Mouse (Mus musculus) layer of hippocampus, adult 18-20 months (tissue): ENCODE results near the gene Mgat5. TPM values are rescaled to one million over a fixed set of nuclear protein-coding genes. Genes with fewer than 3 reads are reported as not detected.
A peak's percentile ranks its signal among the peaks of the same experiment; 100 is the strongest.

ENCODE experiments used
- DNase-seq, 2 experiments: peaks; one replicate each; pipeline ENCODE4 v3.0.0; 2022; ENCODE audit warnings: low spot score in 2 of 2
- long read RNA-seq: library from polyadenylated mRNA; stranded (forward); transcript quantifications from one replicate; pipeline ENCODE4 v2.0.0, GENCODE M21; 2021
- total RNA-seq, 2 experiments: library from RNA; stranded (reverse); gene quantifications; 2 replicates each; pipeline ENCODE4 v1.2.3; 2021

Mgat5 gene
- 10 to 100 TPM; 48.4 to 48.7 TPM for total RNA-seq
- long read RNA-seq, partial matches to known transcripts: 1 of 24 reads
- long read RNA-seq, other reads (novel, unspliced or antisense): 23 of 24 reads

GRCm38 (mm10) chr1:127204817-127205485 is at the start of gene Mgat5:
Gene Mgat5, plus strand, starts transcription at chr1:127205015.
- peak; percentile 91 to 92 for DNase-seq

- DNase-seq: peak in 1 of 2 experiments; percentile 10
Measured at GRCm38 (mm10) chr1:127160118-127160760, 44.6 kb upstream of the Mgat5 start.

- no peak for DNase-seq
Measured at GRCm38 (mm10) chr1:127164589-127165160, 40.1 kb upstream of the Mgat5 start.

GRCm38 (mm10) chr1:127166521-127166920 is 38.3 kb upstream of the Mgat5 start:
- no peak for DNase-seq

GRCm38 (mm10) chr1:127167586-127167985 is 37.2 kb upstream of the Mgat5 start:
- no peak for DNase-seq

- peak in 1 of 2 experiments; percentile 29 for DNase-seq
Measured at GRCm38 (mm10) chr1:127168205-127168604, 36.6 kb upstream of the Mgat5 start.

GRCm38 (mm10) chr1:127169516-127169915 is 35.3 kb upstream of the Mgat5 start:
- DNase-seq: peak in 1 of 2 experiments; percentile 27

GRCm38 (mm10) chr1:127171361-127171760 is 33.5 kb upstream of the Mgat5 start:
- DNase-seq: no peak

- no peak for DNase-seq
Measured at GRCm38 (mm10) chr1:127173448-127173847, 31.4 kb upstream of the Mgat5 start.

GRCm38 (mm10) chr1:127192396-127192795 is 12.4 kb upstream of the Mgat5 start:
- no peak for DNase-seq

- no peak for DNase-seq
Measured at GRCm38 (mm10) chr1:127199186-127199585, 5.6 kb upstream of the Mgat5 start.

- no peak for DNase-seq
Measured at GRCm38 (mm10) chr1:127202360-127202759, 2.5 kb upstream of the Mgat5 start.

GRCm38 (mm10) chr1:127203231-127203764 is 1.5 kb upstream of the Mgat5 start:
- peak; percentile 9 to 71 for DNase-seq

GRCm38 (mm10) chr1:127205501-127206019 is 745 bp downstream of the Mgat5 start:
- no peak for DNase-seq

- DNase-seq: peak; percentile 13 to 57
Measured at GRCm38 (mm10) chr1:127206020-127206641, 1.3 kb downstream of the Mgat5 start.

GRCm38 (mm10) chr1:127206881-127207555 is 2.2 kb downstream of the Mgat5 start:
- DNase-seq: no peak

- no peak for DNase-seq
Measured at GRCm38 (mm10) chr1:127208167-127208566, 3.4 kb downstream of the Mgat5 start.

GRCm38 (mm10) chr1:127212812-127213211 is 8.0 kb downstream of the Mgat5 start:
- DNase-seq: peak in 1 of 2 experiments; percentile 27

GRCm38 (mm10) chr1:127213434-127213833 is 8.6 kb downstream of the Mgat5 start:
- DNase-seq: no peak

GRCm38 (mm10) chr1:127214585-127215232 is 9.9 kb downstream of the Mgat5 start:
- no peak for DNase-seq
